Mouse (Mus musculus) layer of hippocampus, adult 9-11 months (tissue): ENCODE results near the gene Gcgr.
"Not testable (repeated sequence)": the region's sequence is repeated elsewhere in the genome, so short reads cannot be mapped to it uniquely, and the experiment has no call there.

ENCODE experiments used
- DNase-seq: peaks from one replicate; pipeline ENCODE4 v3.0.0; 2022

The Gcgr gene

DNA sequence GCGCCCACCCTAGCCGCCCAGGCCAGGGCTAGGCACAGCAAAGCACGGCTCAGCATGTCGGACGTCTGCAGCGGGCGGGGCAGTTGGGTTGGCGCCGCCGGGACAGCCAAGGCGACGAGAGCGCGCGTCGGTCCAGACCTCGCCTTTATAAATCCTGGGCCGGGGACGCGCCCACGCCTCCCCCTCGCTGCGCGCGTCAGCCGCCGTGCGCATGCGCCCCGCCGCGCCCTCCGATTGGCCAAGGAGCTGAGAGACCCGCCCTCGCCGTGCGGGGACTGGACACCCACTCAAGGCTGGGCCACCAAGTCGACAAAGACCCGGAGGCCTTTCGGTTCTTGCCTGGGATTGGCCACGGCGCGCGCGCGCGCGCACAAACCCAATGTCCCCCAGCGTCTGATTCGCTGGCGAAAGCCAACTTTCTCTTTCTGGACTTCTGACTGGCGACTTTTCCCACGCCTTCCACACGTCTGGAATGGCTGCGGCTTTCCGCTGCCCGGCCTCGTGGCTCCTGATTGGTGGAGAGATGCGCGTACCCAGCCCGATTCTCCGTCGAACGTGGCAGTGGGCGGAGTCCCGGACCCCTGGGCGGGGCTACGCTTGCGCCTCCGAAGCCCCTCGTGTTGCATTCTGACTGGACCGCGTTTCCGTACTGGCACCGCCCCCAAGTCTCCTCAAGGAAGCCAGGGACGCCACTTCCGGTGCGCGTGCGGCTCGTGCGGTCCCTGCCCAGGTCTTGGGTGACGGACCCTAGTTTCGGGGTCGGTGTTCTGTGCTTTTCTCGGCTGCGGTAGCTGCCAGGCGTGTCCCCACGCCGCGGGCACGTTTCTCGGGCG lies 42.5 kb downstream of the Gcgr start, which contains the start of gene P4hb:
Gene P4hb, minus strand, starts transcription at position 502 of the 833 bp plus-strand sequence.
- peak; percentile 100 for DNase-seq

- DNase-seq: no peak
Observed at GRCm38 (mm10) chr11:120573585-120574277, 43.2 kb downstream of the Gcgr start.

DNA sequence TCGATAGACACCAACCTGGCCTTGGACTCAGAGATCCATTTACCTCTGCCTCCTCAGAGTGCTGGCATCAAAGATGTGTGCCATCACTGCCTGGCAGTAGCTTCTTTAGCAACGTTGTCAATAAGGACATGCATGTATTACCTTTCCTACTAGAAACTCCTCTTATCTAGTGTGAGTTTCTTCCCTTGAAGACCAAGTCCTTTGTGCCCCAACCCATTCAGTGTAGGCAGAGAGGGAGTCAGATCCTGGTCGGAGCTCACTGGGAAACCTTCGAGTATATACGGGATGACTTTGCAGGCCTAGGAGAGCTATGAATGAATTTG lies 43.7 kb downstream of the Gcgr start:
- no peak for DNase-seq

DNA sequence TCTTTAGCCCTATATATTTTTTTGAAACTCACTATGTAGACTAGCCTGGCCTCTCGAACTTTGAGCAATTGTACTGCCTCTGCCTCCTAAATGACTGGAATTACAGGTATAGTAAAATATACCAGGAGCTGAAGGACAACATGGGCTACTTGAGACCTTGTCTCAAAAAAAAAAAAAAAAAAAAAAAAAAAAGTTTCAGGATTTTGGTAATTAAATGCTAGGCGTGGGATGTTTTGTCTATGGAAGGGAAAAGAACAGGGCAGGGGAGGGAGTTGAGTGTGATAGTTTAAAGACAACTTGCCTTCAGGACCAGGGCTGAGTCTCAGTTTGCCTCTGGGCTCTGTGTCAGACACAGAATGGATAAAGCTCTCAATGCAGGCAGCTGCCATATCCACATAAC lies 44.5 kb downstream of the Gcgr start:
- DNase-seq: no peak

- no peak for DNase-seq
Observed at GRCm38 (mm10) chr11:120575940-120576339, 45.4 kb downstream of the Gcgr start.

DNA sequence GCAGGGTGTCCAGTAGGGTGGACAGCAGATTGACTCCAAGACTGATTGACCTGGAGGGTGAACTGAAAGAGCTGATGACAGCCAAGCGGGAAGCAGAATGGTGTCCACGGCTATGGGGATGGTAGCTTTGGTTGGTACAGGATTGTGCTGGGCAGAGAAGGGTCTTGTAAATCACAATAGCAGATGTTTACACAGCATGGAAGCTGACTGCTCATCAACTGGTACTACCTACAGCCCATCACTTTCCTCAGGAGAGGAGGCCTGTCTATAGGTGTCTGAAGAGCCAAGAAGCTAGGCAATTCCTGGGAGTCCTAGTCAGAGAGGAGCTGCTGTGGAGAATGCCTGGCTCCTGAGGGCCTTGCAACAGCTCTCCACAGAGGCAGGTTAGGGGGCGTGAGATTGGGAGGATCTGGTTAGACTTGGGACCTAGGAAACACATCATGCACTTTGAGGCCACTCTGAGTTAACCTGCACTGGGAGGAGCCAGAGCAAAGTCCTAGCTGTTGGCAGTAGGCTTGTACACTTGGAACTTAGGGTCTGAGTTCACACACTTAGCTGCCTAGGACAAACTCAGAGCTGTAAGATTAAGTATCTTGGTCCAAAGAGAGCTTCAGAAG lies 46.0 kb downstream of the Gcgr start:
- DNase-seq: no peak

DNA sequence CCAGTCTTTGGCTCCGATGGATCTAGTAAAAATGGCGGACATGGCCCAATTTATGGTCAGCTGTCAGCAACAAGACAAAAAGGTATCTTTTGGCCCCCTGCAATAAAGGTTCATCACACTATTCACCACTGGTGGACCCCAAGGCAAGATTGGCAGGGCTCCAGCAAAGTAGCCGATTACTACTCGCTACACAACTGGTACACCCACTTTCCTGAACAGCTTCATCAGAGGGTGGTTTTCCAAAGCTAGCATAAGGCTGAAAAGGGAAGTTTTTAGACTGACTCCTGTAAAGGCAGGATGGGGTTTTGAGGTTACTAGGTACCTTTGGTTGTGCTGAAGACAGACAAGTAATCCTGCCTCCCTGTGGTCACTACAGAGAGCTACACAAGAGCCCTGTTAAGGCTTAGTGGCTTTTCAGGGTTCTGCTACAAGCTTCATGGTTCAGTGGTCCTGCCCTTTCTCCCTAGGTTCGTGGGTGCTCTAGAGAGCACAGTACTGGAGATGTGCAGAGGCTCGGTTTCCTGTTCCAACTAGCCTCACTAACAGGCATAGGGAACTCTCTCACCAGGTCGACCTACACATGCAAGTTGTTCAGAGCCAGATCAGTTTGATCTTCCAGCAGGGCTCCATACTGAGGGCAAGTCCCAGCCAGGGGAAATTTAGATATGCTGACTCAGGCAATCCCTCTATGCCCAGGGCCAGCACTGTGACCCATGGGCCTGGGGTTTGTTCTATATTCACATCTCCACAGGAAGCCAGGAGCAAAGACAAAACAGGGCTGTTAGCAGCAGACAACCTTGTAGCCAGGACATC lies 46.9 kb downstream of the Gcgr start:
- no peak for DNase-seq

DNA sequence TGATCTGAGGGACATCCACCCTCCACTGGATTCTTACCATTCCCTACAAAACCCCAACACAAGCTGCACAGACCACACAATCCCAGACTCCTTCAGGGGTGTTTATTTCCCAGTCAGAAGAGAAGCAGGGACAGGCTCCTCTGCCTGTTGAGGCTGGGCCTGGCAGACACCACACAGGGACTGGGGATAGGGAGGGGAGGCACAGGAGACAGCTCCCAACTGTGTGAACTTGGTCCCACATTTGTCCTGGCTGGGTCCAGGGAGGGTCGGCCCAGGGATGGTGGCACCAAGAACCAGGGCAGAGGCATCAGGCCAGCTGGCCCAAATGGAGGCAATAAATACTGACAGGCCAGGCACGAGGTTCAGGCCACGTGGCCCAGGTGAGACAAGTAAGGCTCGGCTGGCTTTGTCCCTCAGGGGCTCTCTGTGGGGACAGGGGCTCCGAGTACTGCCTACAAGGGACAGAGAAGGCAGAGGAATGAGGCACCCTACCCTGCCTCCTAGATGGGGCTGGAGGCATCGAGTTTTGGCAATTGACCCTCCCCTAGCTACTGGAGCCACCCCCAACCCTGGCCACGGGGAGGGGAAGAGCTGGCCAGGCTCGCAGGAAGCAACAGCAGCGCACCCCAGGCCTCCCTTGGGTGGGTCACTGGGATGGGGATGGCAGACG lies 47.7 kb downstream of the Gcgr start:
- DNase-seq: no peak

- DNase-seq: no peak
Observed at GRCm38 (mm10) chr11:120578694-120579243, 48.3 kb downstream of the Gcgr start.

- DNase-seq: peak; percentile 44
Observed at GRCm38 (mm10) chr11:120579316-120580107, 49.0 kb downstream of the Gcgr start.

DNA sequence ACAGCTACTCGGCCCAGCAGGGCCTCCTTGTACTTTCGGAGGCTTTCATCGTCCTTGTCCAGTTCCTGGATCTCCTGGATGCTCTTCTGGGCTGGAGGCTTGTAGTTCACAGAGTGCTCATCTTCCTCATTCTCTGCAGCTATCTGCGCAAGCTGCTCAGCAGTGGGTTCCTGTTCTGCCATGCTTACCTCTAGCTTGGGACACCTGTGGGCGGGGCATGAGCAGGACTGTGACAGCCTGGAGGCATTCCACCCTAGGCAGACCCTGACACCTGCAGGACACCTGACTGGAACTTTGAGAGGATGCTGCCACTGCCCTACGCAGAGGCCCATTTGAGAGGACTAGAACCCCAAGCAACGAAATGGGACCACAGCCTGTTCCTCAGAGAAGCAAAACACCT lies 49.7 kb downstream of the Gcgr start:
- DNase-seq: peak; percentile 35

DNA sequence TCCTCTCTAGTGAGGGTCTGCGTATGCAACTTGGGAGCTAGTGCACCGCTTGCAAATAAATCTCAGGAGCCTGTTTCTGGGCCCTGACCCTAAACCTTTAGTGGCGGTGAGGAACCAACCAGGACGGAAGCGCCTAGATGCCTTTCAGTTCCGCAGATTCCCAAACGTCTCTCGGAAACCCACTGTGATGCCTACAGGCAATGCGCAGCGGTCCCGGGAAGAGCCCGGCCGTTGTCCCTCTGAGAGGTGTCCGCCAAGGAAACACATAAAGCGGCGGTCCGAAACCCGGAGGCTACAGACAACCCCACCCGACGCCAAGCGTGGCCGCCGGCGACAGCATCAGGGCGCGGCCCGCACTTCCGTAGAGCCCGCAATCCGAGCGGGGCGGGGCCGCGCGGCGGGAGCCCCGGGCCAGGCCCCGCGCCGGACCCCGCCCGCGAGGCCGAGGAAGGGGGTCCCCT lies 50.4 kb downstream of the Gcgr start:
- DNase-seq: peak; percentile 31

DNA sequence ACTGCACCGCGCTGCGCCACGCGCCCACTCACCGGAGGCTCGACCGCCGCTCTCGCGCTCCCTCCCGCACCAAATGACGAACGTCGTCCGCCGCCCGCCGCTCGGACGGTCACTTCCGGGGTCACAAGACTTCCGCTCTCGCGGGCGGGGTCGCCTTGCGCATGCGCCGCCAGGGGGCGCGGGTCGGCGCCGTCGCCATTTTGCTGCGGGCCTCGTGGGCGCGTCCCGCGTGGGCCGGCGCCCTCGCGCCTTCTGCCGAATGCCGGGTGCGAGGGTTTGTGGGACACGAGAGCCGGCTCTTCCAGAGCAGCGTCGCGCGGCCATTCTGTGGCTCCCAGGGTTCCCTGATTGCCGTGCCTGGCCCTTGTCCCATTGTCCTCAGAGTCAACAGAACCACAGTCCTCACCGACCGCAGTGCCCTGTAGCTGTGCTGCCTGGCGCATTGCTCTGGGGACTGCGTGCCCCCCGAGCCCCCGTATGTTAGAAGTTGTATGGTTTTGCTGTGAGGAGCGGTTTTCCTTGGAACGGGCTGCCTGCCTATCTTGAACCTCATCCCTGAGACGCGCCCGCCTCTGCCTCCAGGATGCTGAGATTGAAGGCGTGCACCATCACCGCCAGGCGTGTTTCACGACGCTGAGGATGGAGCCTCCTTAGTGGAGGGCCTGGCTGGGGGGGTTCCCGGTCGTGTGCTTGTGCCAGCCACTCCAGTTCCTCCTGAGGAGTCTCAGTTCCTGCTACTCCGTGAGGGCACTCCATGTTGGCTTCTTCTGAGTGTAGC lies 51.2 kb downstream of the Gcgr start, which contains the start of gene Arhgdia:
Gene Arhgdia, minus strand, starts transcription at position 135 of the 778 bp plus-strand sequence.
- DNase-seq: peak; percentile 86

GRCm38 (mm10) chr11:120582268-120582981 lies 51.9 kb downstream of the Gcgr start:
- DNase-seq: no peak

- not testable (repeated sequence) for DNase-seq
Observed at GRCm38 (mm10) chr11:120582982-120583293, 52.4 kb downstream of the Gcgr start.

- DNase-seq: no peak
Observed at GRCm38 (mm10) chr11:120583937-120584336, 53.4 kb downstream of the Gcgr start.

GRCm38 (mm10) chr11:120588531-120588930 lies 58.0 kb downstream of the Gcgr start:
- no peak for DNase-seq
